Mouse (Mus musculus): ENCODE data around the gene Nxpe4. TPM values are rescaled to one million over a fixed set of nuclear protein-coding genes. Genes with fewer than 3 reads are reported as not detected.
"Not testable (repeated sequence)": the region's sequence is repeated elsewhere in the genome, so short reads cannot be mapped to it uniquely, and the experiment has no call there.

Nxpe4 gene
- total RNA-seq, 1 experiment from 2014 or later = 141 TPM

GRCm38 (mm10) chr9:48294754-48295153, 132.9 kb downstream of the Nxpe4 start:
- ATAC-seq (replicated peaks; ENCODE audit: insufficient number of reproducible peaks, low FRiP score, low TSS enrichment, poor library complexity, severe bottlenecking) = no peak

- ATAC-seq (replicated peaks; ENCODE audit: insufficient number of reproducible peaks, low FRiP score, low TSS enrichment, poor library complexity, severe bottlenecking) = no peak
Observed at GRCm38 (mm10) chr9:48298983-48299382, 137.2 kb downstream of the Nxpe4 start.

- ATAC-seq (replicated peaks; ENCODE audit: insufficient number of reproducible peaks, low FRiP score, low TSS enrichment, poor library complexity, severe bottlenecking) = not testable (repeated sequence)
Observed at GRCm38 (mm10) chr9:48303564-48303963, 141.7 kb downstream of the Nxpe4 start.

- no peak for ATAC-seq (replicated peaks; ENCODE audit: insufficient number of reproducible peaks, low FRiP score, low TSS enrichment, poor library complexity, severe bottlenecking)
Observed at GRCm38 (mm10) chr9:48311241-48311640, 149.4 kb downstream of the Nxpe4 start.

GRCm38 (mm10) chr9:48314194-48314593, 152.4 kb downstream of the Nxpe4 start:
- ATAC-seq (replicated peaks; ENCODE audit: insufficient number of reproducible peaks, low FRiP score, low TSS enrichment, poor library complexity, severe bottlenecking) = no peak

- ATAC-seq (replicated peaks; ENCODE audit: insufficient number of reproducible peaks, low FRiP score, low TSS enrichment, poor library complexity, severe bottlenecking) = no peak
Observed at GRCm38 (mm10) chr9:48315825-48316224, 154.0 kb downstream of the Nxpe4 start.

- no peak for ATAC-seq (replicated peaks; ENCODE audit: insufficient number of reproducible peaks, low FRiP score, low TSS enrichment, poor library complexity, severe bottlenecking)
Observed at GRCm38 (mm10) chr9:48326338-48326737, 164.5 kb downstream of the Nxpe4 start.

- ATAC-seq (replicated peaks; ENCODE audit: insufficient number of reproducible peaks, low FRiP score, low TSS enrichment, poor library complexity, severe bottlenecking) = no peak
Observed at GRCm38 (mm10) chr9:48329597-48329996, 167.8 kb downstream of the Nxpe4 start.

GRCm38 (mm10) chr9:48338783-48339455, 177.1 kb downstream of the Nxpe4 start:
- ATAC-seq (replicated peaks; ENCODE audit: insufficient number of reproducible peaks, low FRiP score, low TSS enrichment, poor library complexity, severe bottlenecking) = no peak

- ATAC-seq (replicated peaks; ENCODE audit: insufficient number of reproducible peaks, low FRiP score, low TSS enrichment, poor library complexity, severe bottlenecking) = no peak
Observed at GRCm38 (mm10) chr9:48339563-48339962, 177.7 kb downstream of the Nxpe4 start.

- ATAC-seq (replicated peaks; ENCODE audit: insufficient number of reproducible peaks, low FRiP score, low TSS enrichment, poor library complexity, severe bottlenecking) = no peak
Observed at GRCm38 (mm10) chr9:48340708-48341380, 179.0 kb downstream of the Nxpe4 start.

- ATAC-seq (replicated peaks; ENCODE audit: insufficient number of reproducible peaks, low FRiP score, low TSS enrichment, poor library complexity, severe bottlenecking) = no peak
Observed at GRCm38 (mm10) chr9:48345456-48345855, 183.6 kb downstream of the Nxpe4 start.

GRCm38 (mm10) chr9:48345866-48346265, 184.0 kb downstream of the Nxpe4 start:
- no peak for ATAC-seq (replicated peaks; ENCODE audit: insufficient number of reproducible peaks, low FRiP score, low TSS enrichment, poor library complexity, severe bottlenecking)

GRCm38 (mm10) chr9:48353148-48353698, 191.4 kb downstream of the Nxpe4 start, which contains the start of gene Nxpe2:
TSS of gene Nxpe2 (minus strand) at chr9:48353454.
- ATAC-seq (replicated peaks; ENCODE audit: insufficient number of reproducible peaks, low FRiP score, low TSS enrichment, poor library complexity, severe bottlenecking) = no peak

GRCm38 (mm10) chr9:48354122-48354521, 192.3 kb downstream of the Nxpe4 start:
- ATAC-seq (replicated peaks; ENCODE audit: insufficient number of reproducible peaks, low FRiP score, low TSS enrichment, poor library complexity, severe bottlenecking) = no peak

- peak; percentile 83 for ATAC-seq (replicated peaks; ENCODE audit: insufficient number of reproducible peaks, low FRiP score, low TSS enrichment, poor library complexity, severe bottlenecking)
Observed at GRCm38 (mm10) chr9:48354793-48355192, 193.0 kb downstream of the Nxpe4 start.

GRCm38 (mm10) chr9:48357097-48357496, 195.3 kb downstream of the Nxpe4 start:
- no peak for ATAC-seq (replicated peaks; ENCODE audit: insufficient number of reproducible peaks, low FRiP score, low TSS enrichment, poor library complexity, severe bottlenecking)

- ATAC-seq (replicated peaks; ENCODE audit: insufficient number of reproducible peaks, low FRiP score, low TSS enrichment, poor library complexity, severe bottlenecking) = no peak
Observed at GRCm38 (mm10) chr9:48360826-48361225, 199.0 kb downstream of the Nxpe4 start.

- ATAC-seq (replicated peaks; ENCODE audit: insufficient number of reproducible peaks, low FRiP score, low TSS enrichment, poor library complexity, severe bottlenecking) = no peak
Observed at GRCm38 (mm10) chr9:48361815-48362631, 200.2 kb downstream of the Nxpe4 start.
